In the genomic region with DNA sequence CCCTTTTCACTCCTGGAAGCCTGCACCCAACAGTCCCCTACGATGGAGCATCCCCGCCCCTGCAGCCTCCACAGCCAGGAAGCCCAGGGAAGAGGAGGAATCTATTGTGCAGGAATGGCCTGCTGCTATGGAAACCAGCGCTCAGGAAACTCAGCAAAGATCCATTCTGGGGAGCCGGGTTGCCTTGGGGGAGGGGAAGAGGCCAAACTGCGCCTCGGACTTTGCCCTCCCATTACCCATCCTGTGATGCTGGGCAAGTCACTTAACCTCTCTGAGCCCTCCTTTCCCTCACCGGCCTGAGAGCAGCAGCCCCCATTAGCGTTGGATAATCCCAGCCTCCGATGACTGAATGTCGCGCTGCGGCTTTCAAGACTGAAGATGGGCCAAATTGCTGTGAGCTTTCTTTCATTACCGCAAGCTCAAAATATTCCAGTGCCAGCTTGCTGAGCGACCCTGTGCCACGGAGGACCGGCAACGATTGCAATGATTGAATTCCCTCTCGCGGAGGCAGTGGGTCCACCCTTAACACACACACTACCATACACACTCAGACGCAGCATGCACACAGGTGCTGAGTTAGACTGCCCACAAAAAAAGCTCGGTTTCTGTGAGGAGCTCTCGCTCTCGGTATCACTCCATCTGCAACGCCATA, we compare ENCODE assay signal across 8 mouse cellular contexts. TPM values are rescaled to one million over a fixed set of nuclear protein-coding genes. Genes with fewer than 3 reads are reported as not detected.
DNase-seq lines count a peak whose midpoint lies in the region; ATAC-seq lines count a peak whose summit lies in the region.

No protein-coding gene starts in this region.

- H3K27me3 ChIP-seq in neural tube, embryonic 13.5 days = peaks cover 7% of the 10 kb centered on the region

- WGBS in neural tube, embryonic 13.5 days = 8% methylated on average over 24 of the region's 24 CpGs

- no peaks in the 10 kb centered on the region for H3K36me3 ChIP-seq in neural tube, embryonic 13.5 days

- peaks cover 19% of the 10 kb centered on the region for H3K4me1 ChIP-seq in neural tube, embryonic 13.5 days (replicated peaks)

- H3K4me2 ChIP-seq in neural tube, embryonic 13.5 days = peak overlapping the region; percentile 55

- H3K4me3 ChIP-seq in neural tube, embryonic 13.5 days = peak overlapping the region; percentile 19

- ATAC-seq in neural tube, embryonic 13.5 days (ENCODE audit: low read depth) = peak; percentile 92

- H3K9ac ChIP-seq in neural tube, embryonic 13.5 days = peak overlapping the region; percentile 51

- peak overlapping the region; percentile 69 for H3K27ac ChIP-seq in neural tube, embryonic 13.5 days (replicated peaks)

- no peaks in the 10 kb centered on the region for H3K9me3 ChIP-seq in neural tube, embryonic 13.5 days

- DNase-seq in adrenal gland, adult 2 months = peak; percentile 15
- no peak for DNase-seq in adrenal gland, postnatal 10 days
- DNase-seq in R1 (ENCODE audit: low read depth, low spot score) = peak; percentile 87
- DNase-seq in frontal cortex, postnatal 10 days (ENCODE audit: low spot score in 2 of 2) = peak; percentile 61 to 66
- peak; percentile 63 to 84 for DNase-seq in left cerebral cortex, adult 18-20 months (ENCODE audit: low spot score in 2 of 2)
- no peak for DNase-seq in ovary, adult 18-20 months (ENCODE audit: low spot score)
- no peak for DNase-seq in testis, postnatal 14 days (ENCODE audit: low spot score)

RNA-seq across cellular contexts. Expression of gene Sirpa, which starts 18.1 kb away (rescaled TPM):
- total RNA-seq in adrenal gland, adult 2 months (2021) = 10 to 100 TPM; 46.8 to 76.2 TPM
- 61.9 and 111 TPM in 2 replicates for polyA plus RNA-seq in adrenal gland, adult 2 months (2012; rRNA removed)
- total RNA-seq in adrenal gland, postnatal 10 days (2021) = 10 to 100 TPM; 44.6 to 56.1 TPM
- total RNA-seq in left cerebral cortex, adult 18-20 months (2021) = 100 to 1,000 TPM; 370 to 383 TPM
- 24.4 and 24.9 TPM in 2 replicates for polyA plus RNA-seq in neural tube, embryonic 13.5 days (2015; fragmentation: Nextera tagmentation; extraction: Ambion mirVana)

RNA-seq across cellular contexts. Expression of gene F830045P16Rik, which starts 38.1 kb away (rescaled TPM):
- total RNA-seq in adrenal gland, adult 2 months (2021) = not detected
- 0.04 TPM in 1 of 2 replicates, not detected in the other for polyA plus RNA-seq in adrenal gland, adult 2 months (2012; rRNA removed)
- not detected for total RNA-seq in adrenal gland, postnatal 10 days (2021)
- total RNA-seq in left cerebral cortex, adult 18-20 months (2021) = 1 to 10 TPM in 1 of 2 experiments, under 1 TPM in 1; 0.86 to 1.2 TPM
- not detected in 2 replicates for polyA plus RNA-seq in neural tube, embryonic 13.5 days (2015; fragmentation: Nextera tagmentation; extraction: Ambion mirVana)

Comparison
In these comparisons a context has a peak if more than half of its experiments do, and no peak if none do; other contexts are left out.
1. DNase-seq: peak in adrenal gland, adult 2 months (single experiment), R1 (single experiment), frontal cortex, postnatal 10 days (2 of 2) and left cerebral cortex, adult 18-20 months (2 of 2); none in adrenal gland, postnatal 10 days (single experiment), ovary, adult 18-20 months (single experiment) and testis, postnatal 14 days (single experiment).
2. RNA of gene Sirpa, which starts 18.1 kb away (total RNA-seq): 370 to 383 TPM in left cerebral cortex, adult 18-20 months; 46.8 to 76.2 TPM in adrenal gland, adult 2 months and 44.6 to 56.1 TPM in adrenal gland, postnatal 10 days; every median in the first group is over 4 times any median in the second.